Mouse (Mus musculus) cortical plate, adult 2 months (tissue): ENCODE results near the gene Srp72. TPM values are rescaled to one million over a fixed set of nuclear protein-coding genes. Genes with fewer than 3 reads are reported as not detected.

ENCODE experiments used
- H3K27ac ChIP-seq: fragments of 200-500 bp; 2 replicates; pipeline ENCODE4 v1.5.1; 2012; ENCODE audit warnings: low read length, control low read depth, inconsistent platforms; ENCODE audit not compliant: insufficient read depth
- H3K4me1 ChIP-seq: fragments of 200-500 bp; 2 replicates; pipeline ENCODE4 v1.6.1; 2011; ENCODE audit warnings: low read length; ENCODE audit not compliant: control insufficient read depth, insufficient read depth
- H3K4me3 ChIP-seq: fragments of 200-500 bp; 2 replicates; pipeline ENCODE4 v1.5.1; 2011; ENCODE audit warnings: mild to moderate bottlenecking, low read length, control low read depth; ENCODE audit not compliant: insufficient read depth
- CTCF ChIP-seq: fragments of 200-500 bp; IDR thresholded peaks from 2 replicates; pipeline ENCODE4 v1.5.1; 2011; ENCODE audit warnings: mild to moderate bottlenecking, control low read depth, low read length; ENCODE audit not compliant: insufficient read depth; ENCODE audit errors: extremely low read depth
- POLR2A ChIP-seq: fragments of 200-500 bp; IDR thresholded peaks from 2 replicates; pipeline ENCODE4 v1.6.1; 2011; ENCODE audit warnings: mild to moderate bottlenecking, low read length, control low read depth; ENCODE audit not compliant: insufficient read depth; ENCODE audit errors: extremely low read depth
- polyA plus RNA-seq: library from polyadenylated mRNA; depleted of rRNA; stranded (reverse); fragments of >200 nt; gene quantifications from 2 replicates; pipeline ENCODE4 v1.2.3, GENCODE M21; 2012; rRNA removed

Srp72 gene
- polyA plus RNA-seq, 1 experiment: 62.6 TPM

- H3K4me1 ChIP-seq: no peaks in the 10 kb centered on the region
- no peak overlapping the region for H3K27ac ChIP-seq
- H3K4me3 ChIP-seq: no peak overlapping the region
- TF ChIP-seq POLR2A (no peak), CTCF (no peak)
These were observed 64.0 kb downstream of the Srp72 start for GRCm38 (mm10) chr5:77038451-77038850.

GRCm38 (mm10) chr5:77039391-77039790, 64.9 kb downstream of the Srp72 start:
- Histone ChIP-seq H3K27ac (no peak overlapping the region), H3K4me1 (no peaks in the 10 kb centered on the region), H3K4me3 (no peak overlapping the region)
- TF ChIP-seq CTCF (no peak), POLR2A (no peak)

GRCm38 (mm10) chr5:77044362-77044761, 69.9 kb downstream of the Srp72 start:
- no peaks in the 10 kb centered on the region for H3K4me1 ChIP-seq
- TF ChIP-seq CTCF: no peak
- TF ChIP-seq POLR2A: no peak
- H3K27ac ChIP-seq: no peak overlapping the region
- no peak overlapping the region for H3K4me3 ChIP-seq

Other genes with a start within 250 kb of the Srp72 start
- gene Aasdh, start 69.2 kb upstream of the Srp72 start, polyA plus RNA-seq: 21.5 and 27.3 TPM in 2 replicates
- 74.7 and 75.2 TPM in 2 replicates for gene Paics, start 23.4 kb upstream of the Srp72 start, polyA plus RNA-seq
- 8.1 and 9.4 TPM in 2 replicates for gene Ppat, start 23.1 kb upstream of the Srp72 start, polyA plus RNA-seq
- gene Arl9, start 29.4 kb downstream of the Srp72 start, polyA plus RNA-seq: 0.28 TPM in 1 of 2 replicates, not detected in the other
- gene Thegl, start 41.3 kb downstream of the Srp72 start, polyA plus RNA-seq: 0.19 and 0.46 TPM in 2 replicates
- gene Hopx, start 140.4 kb downstream of the Srp72 start, polyA plus RNA-seq: 88.2 and 88.6 TPM in 2 replicates
- not detected in 2 replicates for gene Spink2, start 236.8 kb downstream of the Srp72 start, polyA plus RNA-seq